Mouse (Mus musculus): ENCODE measurements around the gene Lhfpl2. TPM values are rescaled to one million over a fixed set of nuclear protein-coding genes. Genes with fewer than 3 reads are reported as not detected.

Gene Lhfpl2
- polyA plus RNA-seq, 1 experiment from 2014 or later: 51.5 TPM

DNA sequence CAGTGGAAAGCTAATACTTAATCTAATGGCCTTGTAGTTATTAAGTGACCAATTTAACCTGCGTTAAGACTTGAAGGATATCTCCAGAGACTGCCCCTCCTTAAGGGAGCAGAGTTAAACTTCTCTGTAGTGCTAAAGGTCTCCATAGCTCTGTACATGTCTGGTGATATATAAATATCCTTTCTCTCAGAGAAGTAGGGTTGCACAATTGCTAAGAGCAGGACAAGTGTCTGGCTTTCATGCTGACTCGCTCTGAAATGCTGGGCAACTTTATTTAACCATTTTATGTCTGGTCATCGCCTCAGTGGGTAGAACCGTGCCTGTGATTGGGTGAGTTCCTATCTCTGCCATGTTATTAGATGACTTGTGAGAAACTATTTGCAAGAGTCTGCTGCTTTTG, 36.6 kb downstream of the Lhfpl2 start:
- peaks cover 47% of the 10 kb centered on the region for H3K4me1 ChIP-seq (replicated peaks; ENCODE audit: insufficient read depth, low read length)
- TF ChIP-seq CTCF (IDR thresholded peaks at IDR 0.05; ENCODE audit: low read depth): no peak
- ATAC-seq (replicated peaks; ENCODE audit: low FRiP score, low read depth): peak; percentile 90

DNA sequence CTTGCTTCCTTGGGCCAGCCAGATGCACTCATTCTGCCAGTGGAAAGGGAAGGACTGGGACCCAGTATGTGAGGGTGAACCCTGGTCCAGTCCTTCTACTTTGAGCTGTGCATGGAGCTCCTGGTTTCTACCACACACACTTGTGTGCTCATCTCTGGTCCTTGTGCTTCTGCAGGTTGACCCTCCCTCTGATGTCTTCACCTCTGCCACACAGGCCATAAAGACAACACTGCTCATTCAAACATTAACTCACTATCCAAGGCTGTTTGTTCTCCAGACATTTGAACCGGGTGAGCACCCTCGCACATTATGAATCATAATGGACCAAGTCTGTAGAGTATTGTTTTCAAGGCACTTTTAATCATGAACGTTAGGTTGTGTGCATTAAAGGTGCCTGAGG, 37.0 kb downstream of the Lhfpl2 start:
- H3K27ac ChIP-seq: peak overlapping the region; percentile 74
- 46% methylated on average over 3 of the region's 3 CpGs for WGBS
- no peaks in the 10 kb centered on the region for H3K36me3 ChIP-seq (ENCODE audit: insufficient read depth, low read length)
- peak; percentile 74 for ATAC-seq (replicated peaks; ENCODE audit: low FRiP score, low read depth)
- peaks cover 45% of the 10 kb centered on the region for H3K4me1 ChIP-seq (replicated peaks; ENCODE audit: insufficient read depth, low read length)
- no peak overlapping the region for H3K9ac ChIP-seq (ENCODE audit: low read depth, low read length)
- no peak for TF ChIP-seq CTCF (IDR thresholded peaks at IDR 0.05; ENCODE audit: low read depth)
- no peak overlapping the region for H3K4me3 ChIP-seq (replicated peaks; ENCODE audit: low read depth, low read length)
- no peaks in the 10 kb centered on the region for H3K9me3 ChIP-seq (replicated peaks; ENCODE audit: low read length)
- no peaks in the 10 kb centered on the region for H3K27me3 ChIP-seq (ENCODE audit: insufficient read depth, low read length)
- DNase-seq (ENCODE audit: low spot score): no peak
- no peak overlapping the region for H3K4me2 ChIP-seq (ENCODE audit: low read length)

More for the DNA sequence above, 36.6 kb downstream of the Lhfpl2 start:
- no peaks in the 10 kb centered on the region for H3K36me3 ChIP-seq (ENCODE audit: insufficient read depth, low read length)
- H3K27me3 ChIP-seq (ENCODE audit: insufficient read depth, low read length): no peaks in the 10 kb centered on the region
- WGBS: 54% methylated on average over 4 of the region's 4 CpGs
- no peak overlapping the region for H3K9ac ChIP-seq (ENCODE audit: low read depth, low read length)
- H3K4me3 ChIP-seq (replicated peaks; ENCODE audit: low read depth, low read length): no peak overlapping the region
- peak; percentile 55 for DNase-seq (ENCODE audit: low spot score)
- H3K9me3 ChIP-seq (replicated peaks; ENCODE audit: low read length): no peaks in the 10 kb centered on the region
- no peak overlapping the region for H3K4me2 ChIP-seq (ENCODE audit: low read length)
- H3K27ac ChIP-seq: peak overlapping the region; percentile 74

DNA sequence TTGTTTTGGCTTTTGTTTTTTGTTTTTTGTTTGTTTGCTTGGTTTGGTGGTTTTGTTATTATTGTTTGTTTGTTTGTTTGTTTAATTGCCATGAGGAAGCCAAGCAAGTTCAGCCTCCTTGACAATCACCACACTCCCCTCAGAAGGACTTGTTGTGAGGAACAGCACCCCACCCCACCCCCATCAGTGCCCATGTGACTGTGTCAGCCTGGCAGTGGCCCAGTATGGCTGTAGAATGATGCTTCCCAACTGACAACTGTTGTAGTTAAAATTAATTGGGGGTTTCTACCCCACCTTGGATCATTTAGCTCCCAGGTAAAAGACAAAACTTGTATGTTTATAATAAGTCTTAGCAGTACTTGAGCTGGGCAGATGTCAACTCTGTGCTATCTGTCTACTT, 37.6 kb downstream of the Lhfpl2 start:
- Histone ChIP-seq H3K9me3 (replicated peaks; ENCODE audit: low read length) (no peaks in the 10 kb centered on the region), H3K4me3 (replicated peaks; ENCODE audit: low read depth, low read length) (no peak overlapping the region), H3K27me3 (ENCODE audit: insufficient read depth, low read length) (no peaks in the 10 kb centered on the region), H3K4me1 (replicated peaks; ENCODE audit: insufficient read depth, low read length) (peaks cover 45% of the 10 kb centered on the region), H3K36me3 (ENCODE audit: insufficient read depth, low read length) (no peaks in the 10 kb centered on the region), H3K9ac (ENCODE audit: low read depth, low read length) (no peak overlapping the region), H3K4me2 (ENCODE audit: low read length) (no peak overlapping the region), H3K27ac (peak overlapping the region; percentile 74; the same call in 1 of the 2 replicates)
- DNase-seq (ENCODE audit: low spot score): no peak
- TF ChIP-seq CTCF (IDR thresholded peaks at IDR 0.05; ENCODE audit: low read depth): no peak
- no peak for ATAC-seq (replicated peaks; ENCODE audit: low FRiP score, low read depth)

DNA sequence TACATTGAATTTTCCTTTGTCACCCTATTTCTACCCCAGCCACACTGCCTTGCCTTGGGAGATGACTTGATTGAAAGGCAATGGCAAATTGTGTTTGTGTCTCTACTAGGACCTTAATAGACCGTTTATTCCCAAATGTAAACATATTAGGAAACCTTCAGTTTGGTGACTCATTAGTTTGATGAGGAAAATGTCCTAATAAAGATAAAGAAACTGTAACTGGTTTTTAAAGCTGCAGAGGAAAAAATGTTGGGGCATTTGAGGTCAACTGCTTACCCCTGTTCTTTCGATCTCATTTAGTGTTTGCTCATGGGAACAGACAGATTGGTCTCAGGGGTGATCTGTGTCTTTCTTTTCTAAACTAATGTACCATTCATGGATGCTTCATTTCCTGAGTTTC, 40.1 kb downstream of the Lhfpl2 start:
- ATAC-seq (replicated peaks; ENCODE audit: low FRiP score, low read depth): no peak
- no peak for TF ChIP-seq CTCF (IDR thresholded peaks at IDR 0.05; ENCODE audit: low read depth)
- 36% methylated on average over 2 of the region's 2 CpGs for WGBS
- Histone ChIP-seq H3K4me2 (ENCODE audit: low read length) (no peak overlapping the region), H3K27me3 (ENCODE audit: insufficient read depth, low read length) (no peaks in the 10 kb centered on the region), H3K9ac (ENCODE audit: low read depth, low read length) (no peak overlapping the region), H3K4me3 (replicated peaks; ENCODE audit: low read depth, low read length) (no peak overlapping the region), H3K36me3 (ENCODE audit: insufficient read depth, low read length) (no peaks in the 10 kb centered on the region), H3K27ac (no peak overlapping the region), H3K4me1 (replicated peaks; ENCODE audit: insufficient read depth, low read length) (peaks cover 38% of the 10 kb centered on the region), H3K9me3 (replicated peaks; ENCODE audit: low read length) (no peaks in the 10 kb centered on the region)
- DNase-seq (ENCODE audit: low spot score): no peak

DNA sequence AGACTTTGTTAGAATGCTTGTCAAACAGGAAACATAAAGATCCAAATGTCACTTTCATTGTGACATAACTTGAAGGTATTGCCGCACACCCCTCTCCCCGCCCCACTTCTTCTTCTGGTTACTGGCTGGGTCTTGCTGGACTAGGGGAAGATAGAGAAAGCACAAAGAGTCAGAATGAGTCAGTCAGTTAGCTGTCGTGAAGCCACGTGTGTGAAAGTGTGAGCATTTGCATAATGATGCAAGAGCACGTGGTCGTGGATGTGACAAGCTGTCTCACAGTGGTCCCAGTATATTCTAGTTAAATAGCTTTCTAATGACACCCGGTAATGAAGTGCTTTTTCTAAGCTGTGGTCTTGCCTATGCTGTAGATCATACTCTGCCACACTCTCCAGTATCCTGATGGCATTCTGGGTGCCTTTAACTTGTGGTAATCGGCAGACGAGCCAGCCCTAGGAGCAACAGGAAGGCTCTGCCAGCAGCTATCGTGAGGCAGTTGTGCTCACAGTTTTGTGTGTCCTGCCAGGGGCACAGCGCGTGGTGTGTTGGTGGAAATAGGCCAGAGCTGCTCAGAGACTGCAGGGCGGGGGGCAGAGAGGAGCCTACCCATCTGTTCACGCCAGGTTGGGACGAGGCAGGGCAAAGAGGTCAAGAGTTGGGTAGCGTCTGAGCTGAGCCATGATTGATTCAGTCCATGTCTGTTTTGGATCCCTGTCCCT, 40.9 kb downstream of the Lhfpl2 start:
- Histone ChIP-seq H3K4me3 (replicated peaks; ENCODE audit: low read depth, low read length) (no peak overlapping the region), H3K27me3 (ENCODE audit: insufficient read depth, low read length) (no peaks in the 10 kb centered on the region), H3K4me2 (ENCODE audit: low read length) (no peak overlapping the region), H3K27ac (no peak overlapping the region), H3K4me1 (replicated peaks; ENCODE audit: insufficient read depth, low read length) (peaks cover 29% of the 10 kb centered on the region; the same call in 1 of the 2 replicates), H3K9me3 (replicated peaks; ENCODE audit: low read length) (no peaks in the 10 kb centered on the region), H3K36me3 (ENCODE audit: insufficient read depth, low read length) (no peaks in the 10 kb centered on the region), H3K9ac (ENCODE audit: low read depth, low read length) (no peak overlapping the region)
- no peak for TF ChIP-seq CTCF (IDR thresholded peaks at IDR 0.05; ENCODE audit: low read depth)
- ATAC-seq (replicated peaks; ENCODE audit: low FRiP score, low read depth) (no peak), DNase-seq (ENCODE audit: low spot score) (no peak)
- 58% methylated on average over 16 of the region's 16 CpGs for WGBS

DNA sequence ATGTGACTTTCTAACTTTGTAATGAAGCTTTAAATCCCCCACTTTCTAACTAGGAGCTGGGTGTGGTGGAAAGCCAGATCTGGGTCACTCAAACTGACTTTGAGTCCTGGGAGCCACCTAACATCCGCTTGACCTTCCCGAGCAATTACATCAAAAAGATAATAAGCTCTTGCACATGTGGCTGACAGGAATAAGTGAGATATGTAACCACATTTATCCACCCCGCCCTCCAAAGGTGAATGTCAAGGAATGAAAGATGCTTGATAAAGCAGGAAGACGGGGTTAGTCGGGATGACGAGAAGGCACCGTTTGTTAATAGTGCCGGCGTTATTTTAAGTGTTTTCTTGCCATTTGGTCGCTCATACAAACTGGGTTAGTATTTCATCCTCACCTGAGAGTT, 41.5 kb downstream of the Lhfpl2 start:
- 0 out of 2 replicates have a peak overlapping the region, but pooled peaks have one; percentile 43 for H3K27ac ChIP-seq
- TF ChIP-seq CTCF (IDR thresholded peaks at IDR 0.05; ENCODE audit: low read depth): no peak
- peaks cover 26% of the 10 kb centered on the region; the same call in 1 of the 2 replicates for H3K4me1 ChIP-seq (replicated peaks; ENCODE audit: insufficient read depth, low read length)
- H3K4me3 ChIP-seq (replicated peaks; ENCODE audit: low read depth, low read length): no peak overlapping the region
- no peaks in the 10 kb centered on the region for H3K9me3 ChIP-seq (replicated peaks; ENCODE audit: low read length)
- 76% methylated on average over 10 of the region's 10 CpGs for WGBS
- H3K4me2 ChIP-seq (ENCODE audit: low read length): no peak overlapping the region
- DNase-seq (ENCODE audit: low spot score) (no peak), ATAC-seq (replicated peaks; ENCODE audit: low FRiP score, low read depth) (no peak)
- no peaks in the 10 kb centered on the region for H3K27me3 ChIP-seq (ENCODE audit: insufficient read depth, low read length)
- no peak overlapping the region for H3K9ac ChIP-seq (ENCODE audit: low read depth, low read length)
- no peaks in the 10 kb centered on the region for H3K36me3 ChIP-seq (ENCODE audit: insufficient read depth, low read length)
